Mouse (Mus musculus): Measurements from ENCODE around the gene Lcor. TPM values are rescaled to one million over a fixed set of nuclear protein-coding genes. Genes with fewer than 3 reads are reported as not detected.

Gene Lcor
- total RNA-seq, 2 experiments from 2014 or later = 12.0 to 12.2 TPM

DNA sequence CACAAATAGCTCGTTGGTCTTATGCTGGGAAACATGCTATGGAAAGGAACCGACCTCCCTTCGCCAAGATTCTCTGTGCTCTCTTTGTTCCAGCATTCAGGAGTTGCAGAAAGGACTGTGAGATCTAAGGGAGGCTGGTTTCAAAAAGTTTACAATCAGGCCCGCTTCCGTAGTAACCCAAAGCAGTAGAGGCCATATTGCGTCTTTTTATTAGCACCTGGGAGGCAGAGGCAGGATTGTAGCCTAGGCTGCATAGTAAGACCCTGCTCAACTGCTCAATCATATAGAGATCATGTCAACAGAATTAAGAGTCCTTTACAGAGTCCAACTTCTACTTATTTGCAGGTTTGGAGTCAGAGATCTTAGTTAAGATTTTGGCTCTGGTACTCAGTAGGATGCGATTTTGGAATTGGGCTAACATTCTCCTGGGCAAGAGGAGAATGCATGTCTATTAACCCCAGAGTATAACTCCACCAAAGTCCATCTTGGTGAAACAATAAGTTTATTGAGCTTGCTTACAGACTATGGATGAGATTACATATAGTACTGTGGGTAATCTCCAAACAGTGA is 8.8 kb upstream of the Lcor start:
- DNase-seq = no peak
- intact Hi-C loops (cut with DNase I; ENCODE audit: low total_unique reads) = loop anchor here (10.0 kb wide), 1 partner anchor 159 kb away; no protein-coding TSS in a partner anchor

DNA sequence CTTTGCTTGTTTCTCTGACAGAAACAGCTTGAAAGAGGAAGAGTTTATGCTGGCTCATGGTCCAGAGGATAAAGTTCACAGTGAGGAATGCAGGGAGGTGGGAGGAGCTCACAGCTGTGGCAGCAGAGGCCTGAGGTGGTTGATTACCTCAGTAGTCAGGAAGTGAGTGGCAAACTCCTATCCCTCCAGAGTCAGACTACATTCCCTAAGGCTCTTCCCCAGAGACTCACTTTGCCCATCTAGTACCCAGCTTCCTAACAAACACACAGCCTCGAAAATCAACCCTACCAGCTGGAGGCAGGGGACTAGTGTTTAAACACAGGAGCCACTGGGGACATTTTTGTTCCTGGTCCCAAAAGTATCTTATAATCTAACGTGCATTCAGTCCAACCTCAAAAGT is 7.5 kb upstream of the Lcor start:
- intact Hi-C loops (cut with DNase I; ENCODE audit: low total_unique reads) = loop anchor here (10.0 kb wide), 1 partner anchor 160 kb away; no protein-coding TSS in a partner anchor
- no peak for DNase-seq

DNA sequence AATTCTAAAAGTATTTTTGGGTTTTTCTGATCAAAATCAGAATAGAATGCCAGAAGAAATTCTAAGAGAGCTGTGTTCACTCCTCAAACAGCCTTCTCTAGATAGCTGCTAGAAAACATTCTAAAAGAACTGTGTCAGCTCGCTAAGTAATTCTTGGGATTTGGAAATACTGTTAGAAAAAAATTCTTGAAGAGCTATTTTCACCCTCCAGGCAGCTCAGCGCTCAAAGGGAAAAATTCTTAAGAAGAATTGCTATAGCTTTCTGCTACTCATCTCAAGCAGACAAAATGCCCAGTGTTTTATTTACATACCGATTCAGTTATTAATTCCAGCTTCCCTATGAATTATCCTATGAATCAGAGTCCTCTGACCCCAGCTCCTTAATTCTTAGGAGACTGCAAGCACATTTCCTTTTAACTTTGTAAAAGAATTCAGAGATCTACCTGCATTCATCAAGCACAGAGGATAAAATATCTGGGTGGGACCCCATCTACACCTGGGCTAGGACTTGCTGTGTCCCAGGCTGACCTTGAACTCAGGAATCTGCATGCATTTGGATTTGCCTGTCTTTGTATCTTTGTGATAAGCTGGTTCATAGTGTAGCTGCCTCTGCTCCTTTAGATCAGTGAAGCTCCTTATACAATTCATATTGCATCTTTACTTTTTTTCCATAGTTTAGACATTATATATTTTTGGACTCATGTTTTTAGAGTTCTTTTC is 5.7 kb upstream of the Lcor start:
- intact Hi-C loops (cut with DNase I; ENCODE audit: low total_unique reads) = loop anchor here (10.0 kb wide), 1 partner anchor 162 kb away; no protein-coding TSS in a partner anchor
- DNase-seq = no peak

DNA sequence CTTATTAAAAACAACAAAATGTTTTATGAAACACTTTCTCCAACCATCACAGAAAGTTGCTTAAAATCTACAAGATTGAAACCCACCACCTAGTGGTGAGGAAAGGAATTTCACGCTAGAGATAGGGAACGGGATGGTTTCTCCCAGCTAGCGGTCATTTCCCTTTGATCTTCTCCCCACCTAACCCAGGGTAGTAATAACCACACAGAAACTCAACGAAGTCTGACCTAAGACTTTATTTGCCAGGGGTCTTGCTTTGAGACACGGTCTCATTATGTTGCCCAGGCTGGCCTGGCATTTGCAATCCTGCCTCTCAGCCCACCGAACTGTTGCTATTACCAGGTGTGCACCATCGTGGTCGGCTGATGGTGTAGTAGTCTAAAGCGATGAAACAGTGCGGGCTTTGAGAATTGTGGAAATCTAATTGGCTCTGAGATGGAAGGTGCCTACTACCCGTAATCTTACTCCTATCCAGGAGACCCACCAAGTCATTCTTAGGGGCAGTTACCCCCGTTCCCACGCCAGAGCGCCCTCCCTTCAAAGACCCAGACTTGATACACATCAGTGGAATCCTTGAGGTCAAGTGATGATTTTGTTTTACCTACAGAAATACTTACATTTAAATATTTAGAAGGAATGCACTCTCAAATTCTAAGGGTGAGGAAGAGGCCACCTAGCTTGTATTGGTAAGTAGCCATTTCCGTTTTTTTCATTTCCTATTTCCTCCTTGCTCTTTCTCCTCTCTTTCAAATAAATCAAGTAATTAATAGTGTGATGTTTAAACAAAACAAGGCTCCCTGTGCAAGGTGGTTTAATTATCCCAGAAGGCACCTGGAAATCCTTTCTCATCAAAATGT is 1.2 kb upstream of the Lcor start:
- DNase-seq = no peak
- intact Hi-C loops (cut with DNase I; ENCODE audit: low total_unique reads) = no loop called here

DNA sequence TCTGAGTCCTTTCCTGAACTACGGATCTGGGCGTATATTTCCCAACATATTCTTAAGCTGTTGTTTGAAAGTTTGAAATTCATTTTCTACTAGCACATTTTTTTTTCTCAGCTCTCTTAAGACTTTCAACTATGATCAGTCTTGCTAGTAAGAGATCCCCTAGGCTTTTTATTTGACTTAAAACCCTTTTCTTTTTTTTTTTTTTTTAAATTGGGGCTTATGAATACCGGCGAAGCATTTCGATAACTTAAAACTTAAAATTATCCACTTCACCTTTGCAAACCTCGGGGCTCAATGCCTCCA is 599 bp upstream of the Lcor start:
- intact Hi-C loops (cut with DNase I; ENCODE audit: low total_unique reads) = no loop called here
- DNase-seq = no peak

DNA sequence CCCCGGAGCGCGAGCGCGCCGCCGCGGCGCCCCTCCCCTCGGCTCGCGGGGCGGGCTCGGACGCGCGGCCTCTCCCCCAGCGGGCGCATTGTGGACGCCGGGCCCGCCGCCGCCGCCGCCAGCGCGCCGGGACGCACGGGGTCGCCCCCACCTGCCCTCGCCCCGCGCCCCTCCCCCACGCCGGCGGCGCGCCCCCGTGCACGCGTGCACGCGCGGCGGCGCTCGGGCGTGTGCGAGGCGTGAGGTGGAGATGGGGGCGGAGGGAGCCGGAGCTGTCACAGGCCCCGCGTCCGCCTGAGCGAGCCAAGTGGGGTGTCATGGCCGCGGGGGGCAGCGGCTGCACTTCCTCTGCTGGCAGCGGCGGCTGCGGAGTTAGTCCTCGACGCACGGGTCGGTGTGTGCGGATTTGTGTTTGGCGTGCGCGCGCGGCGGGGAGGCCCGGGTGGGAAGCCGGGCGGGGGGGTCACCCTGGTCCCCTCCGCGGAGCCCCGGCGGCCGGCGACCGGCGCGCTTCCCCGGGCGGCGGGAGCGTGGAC is 540 bp downstream of the Lcor start:
- DNase-seq = peak; percentile 81
- intact Hi-C loops (cut with DNase I; ENCODE audit: low total_unique reads) = no loop called here

DNA sequence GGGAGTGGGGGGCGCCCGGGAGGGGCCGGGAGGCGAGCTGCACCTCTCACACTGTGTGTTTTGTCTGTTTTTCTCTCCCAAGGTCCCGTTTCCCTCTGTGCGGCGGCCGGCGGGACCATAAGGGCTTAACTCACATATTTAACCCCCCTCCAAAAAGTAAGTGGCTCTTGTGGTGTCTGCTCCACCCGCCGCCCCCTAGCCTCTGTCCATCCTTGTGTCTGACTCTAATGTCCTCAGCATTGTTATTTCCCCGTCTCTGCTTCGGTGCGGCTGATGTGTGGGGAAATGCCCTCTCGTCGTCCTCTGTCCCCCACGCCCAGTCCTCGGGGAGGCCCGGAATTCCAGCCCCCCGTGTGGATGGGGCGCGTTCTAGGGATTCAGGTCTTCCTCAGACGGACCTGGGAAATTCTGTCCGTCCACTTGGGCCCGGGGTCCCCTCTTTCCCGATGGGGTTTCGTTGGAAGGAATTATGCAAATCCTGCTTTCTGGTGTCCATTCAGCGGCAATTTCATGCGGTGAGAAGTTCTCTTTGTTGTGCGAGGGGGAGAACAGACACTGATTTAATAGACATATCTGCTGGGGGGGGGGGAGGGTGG is 1.1 kb downstream of the Lcor start:
- intact Hi-C loops (cut with DNase I; ENCODE audit: low total_unique reads) = no loop called here
- peak; percentile 17 for DNase-seq

DNA sequence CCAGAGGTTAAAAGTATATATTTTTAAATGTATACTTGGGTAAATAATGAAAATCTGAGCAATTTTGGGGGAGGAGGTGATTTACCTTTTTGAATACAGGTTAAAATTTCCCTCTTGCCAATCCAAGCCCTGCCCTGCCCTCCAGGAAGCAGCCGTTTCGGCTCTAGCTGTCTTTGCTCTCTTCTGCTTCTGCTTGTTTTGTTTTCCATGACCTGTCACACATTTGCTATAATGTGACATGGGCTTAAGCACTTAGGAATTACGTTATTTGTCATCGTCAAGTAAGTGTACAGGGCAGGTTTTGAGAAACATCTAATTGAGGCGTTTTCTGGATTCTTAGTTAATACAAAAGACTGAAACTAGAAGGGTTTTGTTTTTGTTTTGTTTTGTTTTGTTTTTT is 1.9 kb downstream of the Lcor start:
- no peak for DNase-seq
- intact Hi-C loops (cut with DNase I; ENCODE audit: low total_unique reads) = no loop called here

DNA sequence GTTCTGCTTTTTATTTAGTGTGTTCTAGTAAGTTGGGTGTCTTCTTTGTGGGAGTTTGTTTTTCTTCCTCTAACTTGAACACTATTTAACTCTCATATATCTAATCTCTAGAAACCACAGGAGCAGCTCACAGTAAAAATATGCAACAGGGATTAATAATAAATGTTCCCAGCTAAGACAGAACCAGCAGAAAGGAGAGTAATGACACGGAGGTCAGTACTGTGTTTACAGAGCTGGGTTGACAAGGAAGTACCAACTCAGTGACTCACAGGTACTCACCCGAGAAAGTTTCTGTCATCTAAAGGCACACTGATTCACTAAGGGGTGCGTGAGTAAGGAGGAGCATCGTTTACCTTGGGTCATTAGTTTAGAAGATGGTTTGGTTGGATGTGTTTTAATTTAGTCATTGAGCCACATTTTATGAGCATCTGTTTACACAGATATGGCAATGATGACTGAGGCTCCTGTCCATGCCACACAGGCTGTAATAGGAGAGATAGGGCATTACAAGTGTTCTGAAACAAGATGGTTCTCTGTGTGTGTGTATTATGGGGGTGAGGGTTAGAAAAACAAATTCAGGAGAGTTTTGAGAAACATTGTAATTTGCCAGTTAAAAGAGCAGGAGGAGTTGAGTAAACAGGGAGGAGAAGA is 13.1 kb downstream of the Lcor start:
- DNase-seq = no peak
- intact Hi-C loops (cut with DNase I; ENCODE audit: low total_unique reads) = no loop called here

DNA sequence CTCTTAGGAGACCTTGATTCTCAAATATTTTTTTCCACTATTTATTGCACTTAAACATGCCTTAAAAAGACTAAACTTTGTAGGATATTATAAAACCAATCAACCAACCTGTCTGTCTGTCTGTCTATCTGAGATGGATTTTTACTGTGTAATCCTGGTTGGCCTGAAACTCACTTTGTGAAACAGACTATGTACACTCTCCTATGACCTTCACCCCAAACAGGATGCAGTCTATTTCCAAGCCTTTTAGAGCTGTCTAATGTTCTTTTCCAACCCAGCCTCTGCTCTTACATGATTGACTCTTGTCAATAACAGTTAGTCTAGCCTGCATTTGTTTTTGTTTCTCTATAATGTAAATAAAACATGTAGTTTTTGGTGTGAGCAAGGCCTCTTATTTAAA is 13.6 kb downstream of the Lcor start:
- no peak for DNase-seq
- intact Hi-C loops (cut with DNase I; ENCODE audit: low total_unique reads) = no loop called here

DNA sequence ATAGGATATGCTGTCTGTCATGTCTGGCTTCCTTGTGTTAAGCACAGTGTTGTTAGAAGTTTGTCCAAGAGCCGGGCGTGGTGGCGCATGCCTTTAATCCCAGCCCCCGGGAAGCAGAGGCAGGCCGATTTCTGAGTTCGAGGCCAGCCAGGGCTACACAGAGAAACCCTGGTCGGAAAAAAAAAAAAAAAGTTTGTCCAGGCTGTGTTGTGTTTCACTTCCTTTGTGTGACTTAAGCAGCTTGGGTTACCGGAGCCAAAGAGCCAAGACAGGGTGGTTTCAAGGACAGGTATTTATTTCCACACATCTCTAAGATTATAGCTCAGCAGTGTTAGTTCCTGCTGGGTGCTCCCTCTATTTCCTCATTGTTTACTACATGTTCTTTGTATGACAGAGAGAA is 25.4 kb downstream of the Lcor start:
- DNase-seq = no peak
- intact Hi-C loops (cut with DNase I; ENCODE audit: low total_unique reads) = no loop called here

DNA sequence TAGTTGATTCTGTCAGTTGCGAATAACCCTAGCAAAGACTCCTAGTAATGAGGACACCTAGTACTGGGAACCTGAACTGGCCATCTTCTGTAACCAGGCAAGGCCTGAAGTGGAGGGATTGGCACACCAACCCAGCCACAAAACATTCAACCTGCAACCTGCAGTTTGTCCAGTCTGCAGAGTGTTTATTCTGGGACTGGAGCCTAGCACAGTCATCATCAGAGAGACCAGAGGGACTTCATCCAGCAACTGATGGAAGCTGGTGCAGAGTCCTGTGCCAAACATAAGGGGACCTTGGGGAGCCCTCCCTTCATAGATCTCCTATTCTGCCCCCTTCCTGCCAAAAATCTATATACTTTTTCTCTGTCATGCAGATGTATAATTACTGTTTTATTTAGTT is 32.4 kb downstream of the Lcor start:
- DNase-seq = no peak
- intact Hi-C loops (cut with DNase I; ENCODE audit: low total_unique reads) = no loop called here

DNA sequence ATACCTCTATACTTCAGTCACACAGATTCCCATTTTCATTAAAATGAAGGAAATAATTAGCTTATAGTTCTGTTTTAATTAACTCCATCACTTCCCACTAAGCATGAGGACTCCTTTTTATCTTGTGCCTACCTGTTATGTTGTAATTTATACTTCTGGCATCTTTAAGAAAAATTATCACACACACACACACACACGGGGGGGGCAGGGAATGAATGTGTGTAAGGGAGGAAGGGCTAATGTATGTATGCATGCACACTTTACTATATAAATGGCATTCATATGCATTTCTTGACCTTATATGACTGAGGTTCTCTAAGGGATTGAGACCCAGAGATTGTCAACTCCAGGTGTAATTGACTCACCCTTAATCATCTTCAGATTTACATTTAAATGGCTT is 33.1 kb downstream of the Lcor start:
- no peak for DNase-seq
- intact Hi-C loops (cut with DNase I; ENCODE audit: low total_unique reads) = no loop called here

DNA sequence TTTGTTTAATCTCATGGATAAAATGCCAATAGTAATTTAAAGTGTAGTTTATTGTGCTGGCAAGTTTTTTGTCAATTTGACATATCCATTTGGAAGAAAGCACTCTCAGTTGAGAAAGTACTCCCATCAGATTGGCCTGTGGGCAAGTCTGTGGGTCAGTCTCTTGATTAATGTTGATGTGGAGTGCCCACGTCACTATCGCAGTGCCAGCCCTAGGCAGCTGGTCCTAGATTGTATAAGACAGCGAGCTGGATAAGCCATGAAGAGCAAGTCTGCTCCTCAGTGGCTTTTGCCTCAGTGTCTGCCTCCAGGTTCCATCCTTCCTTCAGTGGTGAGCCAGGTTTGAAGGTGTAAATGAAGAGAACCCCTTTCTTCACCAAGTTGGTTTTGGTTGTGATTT is 34.6 kb downstream of the Lcor start:
- intact Hi-C loops (cut with DNase I; ENCODE audit: low total_unique reads) = no loop called here

DNA sequence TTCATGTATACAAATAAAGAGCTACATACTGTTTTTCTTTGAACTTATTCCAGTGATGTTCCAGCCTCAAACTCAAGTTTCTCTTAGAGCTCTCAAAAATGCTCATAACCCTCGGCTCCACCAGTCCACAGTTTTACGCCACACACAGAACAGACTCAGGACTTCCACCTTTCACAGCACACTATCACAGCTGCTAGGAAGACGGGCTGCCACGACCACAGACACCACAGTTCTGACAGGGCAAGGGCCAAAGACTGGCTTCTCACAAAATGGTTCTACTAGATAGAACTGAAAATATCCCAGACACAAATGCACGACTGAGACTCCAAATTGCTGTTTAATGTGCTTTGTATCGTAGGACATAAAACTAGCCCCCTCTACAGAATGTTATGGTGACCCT is 36.7 kb downstream of the Lcor start:
- intact Hi-C loops (cut with DNase I; ENCODE audit: low total_unique reads) = no loop called here

More for the DNA sequence above, 34.6 kb downstream of the Lcor start:
- no peak for DNase-seq

DNA sequence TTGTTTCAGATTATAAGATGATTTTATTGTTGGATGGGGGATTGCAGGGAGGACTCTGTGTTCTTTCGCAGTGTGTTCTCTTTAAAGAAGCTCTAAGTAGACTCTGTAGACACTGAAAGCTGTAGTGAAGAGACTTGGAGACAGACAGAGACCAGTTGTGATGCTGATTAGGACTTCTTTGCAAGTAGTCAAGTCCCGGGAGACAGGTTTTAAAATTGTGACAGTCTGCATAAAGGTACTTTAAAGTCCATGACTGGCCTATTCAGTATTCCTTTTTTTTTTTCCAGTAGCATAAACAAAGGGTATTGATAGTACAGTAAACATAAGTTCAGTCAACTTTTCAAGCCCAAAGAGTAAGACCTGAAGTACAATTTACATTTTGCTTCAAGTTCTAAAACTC is 39.8 kb downstream of the Lcor start:
- DNase-seq = no peak
- intact Hi-C loops (cut with DNase I; ENCODE audit: low total_unique reads) = no loop called here

More for the DNA sequence above, 36.7 kb downstream of the Lcor start:
- DNase-seq = no peak

DNA sequence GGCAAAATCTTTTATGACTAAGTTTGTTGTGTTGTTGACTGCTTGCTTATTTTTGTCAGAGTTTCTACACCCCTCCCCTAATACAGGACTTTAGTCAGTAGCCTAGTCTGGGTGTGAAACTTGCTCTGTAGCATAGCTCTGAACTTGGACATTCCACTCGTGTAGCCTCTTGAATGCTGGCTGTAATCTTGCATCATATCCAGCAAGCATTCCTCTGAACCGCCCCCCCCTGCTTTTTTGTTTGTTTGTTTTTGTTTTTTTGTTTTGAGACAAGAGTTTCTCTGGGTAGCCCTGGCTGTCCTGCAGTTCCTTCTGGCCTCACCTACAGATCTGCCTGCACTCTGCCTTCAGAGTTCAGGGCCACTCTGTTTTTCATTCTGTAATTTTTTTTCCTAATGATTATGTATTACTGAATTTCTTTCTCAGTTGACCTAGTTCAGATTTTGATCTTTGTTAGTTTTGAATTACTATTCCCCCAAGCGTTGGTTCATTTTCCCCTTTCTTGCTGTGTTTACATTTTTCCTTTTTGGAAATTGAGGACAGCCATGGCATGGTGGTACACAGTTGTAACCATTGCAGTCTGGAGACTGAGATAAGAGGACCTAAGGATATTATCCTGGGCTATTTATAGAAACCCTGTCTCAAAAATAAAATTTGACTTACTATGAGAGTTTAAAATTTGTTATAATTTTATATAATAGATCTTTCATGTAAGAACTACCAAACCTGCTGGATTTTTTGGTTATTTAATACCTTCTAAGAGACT is 41.5 kb downstream of the Lcor start:
- intact Hi-C loops (cut with DNase I; ENCODE audit: low total_unique reads) = no loop called here
- no peak for DNase-seq

DNA sequence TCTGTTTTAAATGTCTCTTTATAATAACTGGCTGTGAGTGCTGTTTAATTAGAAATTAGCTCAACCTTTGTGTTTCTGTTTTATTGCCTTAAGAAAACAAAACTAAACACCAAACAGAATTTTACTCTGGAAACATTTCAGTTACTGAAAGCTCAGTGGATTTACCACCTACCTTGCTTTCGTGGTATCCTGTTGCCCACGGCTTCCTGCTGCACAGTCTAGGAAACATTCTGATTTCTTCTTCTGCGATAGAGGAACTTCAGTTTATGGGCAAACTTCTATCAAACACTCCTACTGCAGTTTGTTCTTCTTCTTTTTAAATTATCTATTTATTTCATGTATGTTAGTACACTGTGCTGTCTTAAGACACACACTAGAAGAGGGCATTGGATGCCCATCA is 46.7 kb downstream of the Lcor start:
- intact Hi-C loops (cut with DNase I; ENCODE audit: low total_unique reads) = no loop called here
- DNase-seq = no peak

DNA sequence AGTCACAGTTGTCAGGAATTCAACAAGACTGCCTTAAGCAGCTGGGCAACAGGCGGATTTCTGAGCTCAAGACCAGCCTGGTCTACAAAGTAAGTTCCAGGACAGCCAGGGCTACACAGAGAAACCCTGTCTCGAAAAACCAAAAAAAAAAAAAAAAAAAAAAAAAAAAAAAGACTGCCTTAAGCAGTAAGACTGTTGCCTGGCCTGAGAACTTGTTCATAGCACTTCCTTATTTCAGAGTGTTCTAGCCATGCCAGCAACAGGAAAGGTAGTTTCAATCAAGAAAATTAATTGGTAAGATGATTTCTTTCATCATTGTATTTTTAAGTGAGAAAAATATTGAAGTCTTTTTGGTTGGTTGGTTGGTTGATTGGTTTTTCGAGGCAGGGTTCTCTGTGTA is 51.6 kb downstream of the Lcor start:
- DNase-seq = no peak
- intact Hi-C loops (cut with DNase I; ENCODE audit: low total_unique reads) = no loop called here
